Mouse (Mus musculus): Measurements from ENCODE around the gene Trhr2.

The Trhr2 gene

GRCm38 (mm10) chr8:122355642-122356606 lies 4.6 kb downstream of the Trhr2 start:
- DNase-seq (ENCODE audit: low read depth): no peak

DNA sequence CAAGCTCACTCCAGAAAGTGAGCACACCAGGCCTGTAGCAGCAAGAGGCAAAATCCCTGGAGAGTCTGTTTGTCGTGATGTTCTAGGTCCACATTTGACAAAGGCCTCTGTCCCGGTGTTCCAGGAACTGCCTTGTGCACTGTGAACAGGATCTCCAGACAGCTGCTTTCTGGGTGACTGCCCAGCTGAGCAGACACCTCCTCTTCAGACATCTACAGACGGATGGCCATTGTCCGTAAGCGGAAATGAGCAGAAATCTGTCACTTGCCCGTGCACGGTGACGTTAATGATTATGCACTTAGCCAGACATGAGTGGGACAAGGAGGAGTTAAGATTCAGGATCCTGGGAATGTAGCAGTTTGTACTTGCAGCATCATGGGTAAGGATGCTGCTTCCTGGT lies 6.4 kb downstream of the Trhr2 start:
- DNase-seq (ENCODE audit: low read depth): no peak

DNA sequence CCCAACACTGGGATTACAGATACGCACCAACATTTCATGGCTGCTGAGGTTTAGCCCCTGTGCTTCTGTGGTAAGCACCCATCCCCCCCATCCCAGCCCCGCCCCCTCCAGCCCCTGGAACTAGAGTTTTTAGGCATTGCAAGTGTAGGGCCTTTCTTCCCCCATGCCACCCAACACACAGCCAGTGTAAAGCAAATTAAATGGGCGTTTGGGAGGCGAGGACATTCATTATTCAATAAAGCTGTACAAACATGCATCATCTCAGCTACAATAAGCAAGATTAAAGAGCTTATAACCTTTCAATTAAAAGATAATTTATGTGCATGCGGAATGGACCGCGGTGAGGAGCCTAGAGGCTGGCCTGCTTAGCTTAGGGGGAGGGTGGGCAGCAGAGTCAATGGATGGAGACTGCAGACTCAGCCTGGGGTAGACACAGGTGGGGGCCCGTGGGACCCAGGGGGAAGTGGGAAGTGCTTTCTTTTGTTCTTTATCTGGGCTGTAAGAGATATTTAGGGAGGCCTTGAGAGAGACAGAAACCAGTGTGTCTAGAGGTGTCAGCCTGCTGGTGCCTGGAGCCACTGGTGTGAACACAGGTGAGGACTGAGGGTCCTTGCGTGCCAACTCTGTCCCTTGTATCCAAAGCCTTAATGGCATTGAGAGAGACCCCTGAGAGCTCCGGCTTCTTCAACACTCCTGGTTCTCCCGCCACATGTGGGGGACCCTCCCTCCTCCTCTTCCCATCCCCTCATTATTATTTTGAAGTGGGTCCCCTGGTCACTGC lies 10.0 kb downstream of the Trhr2 start:
- DNase-seq (ENCODE audit: low read depth): no peak

DNA sequence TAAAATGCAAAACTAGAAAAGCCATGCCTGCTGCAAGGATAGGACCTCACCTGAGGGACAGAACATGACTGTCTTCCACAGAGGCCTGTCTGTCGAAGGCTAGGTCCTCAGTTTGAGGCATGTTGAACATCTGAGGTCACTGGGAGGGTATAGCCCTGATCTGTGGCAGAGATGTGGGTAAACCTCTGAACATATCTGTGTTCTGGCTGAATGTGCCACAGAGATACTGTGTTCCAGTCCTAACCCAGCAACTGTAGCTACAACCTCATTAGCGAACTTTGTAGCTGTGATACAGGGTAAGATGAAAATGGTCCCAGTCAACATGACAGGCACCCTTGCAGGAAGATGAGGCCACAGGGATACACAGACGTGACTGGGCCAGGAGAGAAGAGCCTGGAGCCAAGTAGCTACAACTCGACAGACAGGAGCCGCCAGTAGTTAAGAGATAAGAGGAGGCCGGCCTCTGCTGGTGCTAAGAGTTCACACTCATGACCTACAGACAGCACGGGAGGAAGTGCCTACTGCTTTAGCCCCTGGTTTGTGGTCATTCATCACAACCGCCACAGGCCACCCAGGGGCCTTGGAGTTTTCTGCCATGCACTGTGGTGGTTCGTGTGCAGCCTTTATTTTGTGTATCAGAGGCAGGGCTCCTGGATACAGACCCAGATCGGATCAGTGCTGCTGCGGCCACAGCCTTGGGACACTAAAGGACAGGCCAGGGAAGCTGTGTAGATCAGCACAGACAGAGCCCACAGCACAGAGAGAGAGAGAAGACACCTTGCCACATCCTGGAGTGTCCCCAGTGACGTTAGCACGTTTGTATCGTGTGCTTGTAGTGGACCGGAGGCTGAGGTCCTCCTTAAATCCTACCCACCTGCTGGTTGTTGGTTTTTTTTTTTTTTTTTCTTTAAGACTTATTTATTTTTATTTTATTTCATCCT lies 10.9 kb downstream of the Trhr2 start:
- DNase-seq (ENCODE audit: low read depth): no peak

- DNase-seq (ENCODE audit: low read depth): no peak
Measured at GRCm38 (mm10) chr8:122347811-122348552, 12.6 kb downstream of the Trhr2 start.

DNA sequence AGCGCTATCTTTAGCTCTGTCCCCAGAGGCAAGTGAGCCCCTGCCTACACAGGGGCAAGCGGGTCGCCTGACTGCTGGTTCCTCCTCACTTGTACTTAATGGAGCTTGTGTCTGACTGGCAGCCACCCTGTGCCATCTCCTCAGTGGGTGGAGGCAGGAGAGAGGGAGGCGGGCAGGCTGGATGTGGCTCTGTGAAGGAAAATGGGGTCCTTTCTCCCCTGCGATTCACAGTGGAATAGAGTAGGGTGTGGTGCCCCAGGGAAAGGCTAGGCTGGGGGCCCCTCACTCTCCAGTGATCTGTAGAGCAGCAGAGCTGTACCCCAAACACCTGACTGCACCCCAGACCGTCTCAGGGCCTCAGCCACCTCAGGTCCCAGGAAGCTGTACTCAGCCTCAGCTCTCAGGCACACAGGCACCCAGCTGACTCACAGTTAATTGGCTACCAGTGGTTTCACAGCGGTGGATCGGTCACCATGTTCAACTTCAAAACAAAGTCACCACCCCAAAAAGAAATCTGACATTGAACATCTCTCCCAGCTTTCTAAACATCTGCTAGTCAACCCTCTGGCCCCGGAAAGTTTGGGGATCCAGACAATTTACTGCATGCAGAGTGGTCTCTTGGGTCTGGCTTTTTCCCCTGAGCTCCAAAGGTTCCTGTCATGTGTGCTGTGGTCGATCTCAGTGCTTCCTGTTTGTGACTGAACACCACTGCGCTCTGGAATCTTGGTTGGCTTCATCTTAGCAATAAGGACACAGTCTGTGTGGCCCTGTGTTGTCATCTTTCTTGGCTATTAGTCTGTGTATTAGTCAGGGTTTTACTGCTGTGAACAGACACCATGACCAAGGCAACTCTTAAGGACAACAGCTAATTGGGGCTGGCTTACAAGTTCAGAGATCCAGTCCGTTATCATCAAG lies 15.1 kb downstream of the Trhr2 start:
- DNase-seq (ENCODE audit: low read depth): no peak

- no peak for DNase-seq (ENCODE audit: low read depth)
Measured at GRCm38 (mm10) chr8:122344219-122344618, 16.3 kb downstream of the Trhr2 start.

- DNase-seq (ENCODE audit: low read depth): peak; percentile 55
Measured at GRCm38 (mm10) chr8:122343758-122344157, 16.8 kb downstream of the Trhr2 start.

DNA sequence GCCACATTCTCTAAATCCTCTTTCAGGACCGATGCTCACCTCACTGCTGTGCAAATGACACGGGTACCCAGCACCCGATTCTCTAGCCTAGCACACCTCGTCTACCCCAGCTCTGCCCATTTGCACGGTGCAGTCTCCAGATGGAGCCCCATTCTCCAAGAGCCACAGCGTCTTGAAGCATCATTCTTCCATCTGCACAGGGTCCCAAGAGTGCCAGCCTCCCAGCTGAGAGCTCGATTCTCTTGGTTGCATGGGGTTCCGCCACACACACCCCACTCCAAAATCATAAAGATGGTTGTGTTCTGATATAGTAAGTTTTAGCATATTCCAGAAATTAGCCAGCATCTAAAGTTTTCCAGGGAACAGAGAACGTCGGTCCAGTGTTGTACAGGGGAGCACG lies 17.2 kb downstream of the Trhr2 start:
- DNase-seq (ENCODE audit: low read depth): no peak

GRCm38 (mm10) chr8:122342806-122343209 lies 17.7 kb downstream of the Trhr2 start:
- DNase-seq (ENCODE audit: low read depth): peak; percentile 52

GRCm38 (mm10) chr8:122342362-122342761 lies 18.2 kb downstream of the Trhr2 start:
- DNase-seq (ENCODE audit: low read depth): no peak

DNA sequence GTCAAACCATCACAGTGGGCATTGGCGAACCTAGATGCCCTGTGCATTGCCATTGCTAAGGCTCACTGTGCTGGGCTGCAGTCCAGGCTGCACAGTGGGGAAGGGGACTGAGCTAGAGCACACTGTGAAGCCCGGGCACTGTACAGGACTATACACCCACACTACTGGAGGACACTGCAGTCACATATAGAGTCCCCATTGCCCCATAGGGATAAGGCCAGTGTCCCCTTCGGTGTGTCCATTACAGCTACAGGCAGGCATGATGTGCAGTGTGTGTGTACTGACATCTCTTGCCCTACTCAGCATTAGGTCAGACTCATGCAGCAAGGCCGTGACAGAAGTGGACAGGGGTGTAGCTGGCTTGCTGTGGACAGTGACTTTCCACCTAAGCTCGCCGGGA lies 18.8 kb downstream of the Trhr2 start:
- DNase-seq (ENCODE audit: low read depth): no peak

GRCm38 (mm10) chr8:122340761-122341160 lies 19.8 kb downstream of the Trhr2 start:
- DNase-seq (ENCODE audit: low read depth): no peak

DNA sequence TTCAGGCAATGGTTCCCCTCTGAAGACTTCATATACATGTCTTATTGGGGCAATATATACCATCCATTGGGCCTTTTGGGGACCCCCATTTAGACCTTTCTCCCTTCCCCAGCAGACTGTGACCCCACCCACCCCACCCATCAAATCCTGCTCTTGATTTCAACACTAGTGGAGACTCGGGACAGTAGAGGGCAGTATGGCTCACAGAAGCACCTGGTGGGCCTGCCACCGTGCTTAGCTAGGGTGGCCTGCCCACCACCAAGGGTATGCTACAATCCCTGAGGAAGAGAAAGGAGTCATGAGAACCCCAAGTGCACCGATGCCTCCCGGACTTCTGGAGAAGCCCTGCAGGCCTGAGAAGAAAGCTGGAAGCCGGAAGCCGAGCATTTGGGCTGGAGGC lies 21.7 kb downstream of the Trhr2 start:
- no peak for DNase-seq (ENCODE audit: low read depth)

DNA sequence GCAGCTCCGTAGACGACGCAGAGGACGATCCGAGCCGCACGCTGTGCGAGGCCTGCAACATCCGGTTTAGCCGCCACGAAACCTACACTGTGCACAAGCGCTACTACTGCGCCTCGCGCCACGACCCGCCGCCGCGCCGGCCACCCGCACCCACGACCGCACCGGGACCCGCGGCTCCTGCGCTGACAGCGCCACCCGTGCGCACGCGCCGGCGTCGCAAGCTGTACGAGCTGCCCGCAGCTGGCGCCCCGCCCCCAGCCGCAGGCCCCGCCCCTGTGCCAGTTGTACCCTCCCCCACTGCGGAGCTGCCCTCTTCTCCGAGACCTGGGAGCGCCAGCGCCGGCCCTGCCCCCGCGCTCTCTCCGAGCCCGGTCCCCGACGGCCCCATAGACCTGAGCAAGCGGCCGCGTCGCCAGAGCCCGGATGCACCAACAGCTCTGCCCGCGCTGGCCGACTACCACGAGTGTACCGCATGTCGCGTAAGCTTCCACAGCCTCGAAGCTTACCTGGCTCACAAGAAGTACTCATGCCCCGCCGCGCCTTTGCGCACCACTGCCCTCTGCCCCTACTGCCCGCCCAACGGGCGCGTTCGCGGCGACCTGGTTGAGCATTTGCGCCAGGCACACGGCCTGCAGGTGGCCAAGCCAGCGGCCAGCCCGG lies 24.2 kb downstream of the Trhr2 start:
- no peak for DNase-seq (ENCODE audit: low read depth)

- DNase-seq (ENCODE audit: low read depth): no peak
Measured at GRCm38 (mm10) chr8:122335638-122336250, 24.8 kb downstream of the Trhr2 start.

DNA sequence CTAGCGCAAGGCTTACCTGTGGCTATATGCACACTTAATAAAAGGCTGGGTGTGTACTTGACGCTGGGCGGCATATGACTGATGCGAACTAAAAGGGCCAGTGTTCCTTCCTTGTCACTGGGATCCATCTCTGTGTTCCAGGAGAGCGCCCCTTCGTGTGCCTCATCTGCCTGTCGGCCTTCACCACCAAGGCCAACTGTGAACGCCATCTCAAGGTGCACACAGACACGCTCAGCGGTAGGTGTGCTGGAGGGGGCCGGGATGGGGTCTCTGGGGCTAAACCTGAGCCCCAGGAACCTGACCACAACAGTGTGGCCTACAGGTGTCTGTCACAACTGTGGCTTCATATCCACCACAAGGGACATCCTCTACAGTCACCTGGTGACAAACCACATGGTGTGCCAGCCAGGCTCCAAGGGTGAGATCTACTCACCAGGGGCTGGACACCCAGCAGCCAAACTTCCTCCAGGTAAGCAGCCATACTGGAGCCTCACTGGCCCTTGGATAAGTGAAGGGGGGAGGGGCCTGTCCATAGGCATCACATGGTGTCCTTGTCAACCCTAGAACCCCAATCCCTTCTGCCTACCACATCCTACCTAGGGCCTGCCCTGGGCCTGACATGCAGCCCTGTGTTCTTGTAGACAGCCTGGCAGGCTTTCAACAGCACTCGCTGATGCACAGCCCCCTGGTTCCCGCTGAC lies 25.6 kb downstream of the Trhr2 start:
- no peak for DNase-seq (ENCODE audit: low read depth)

DNA sequence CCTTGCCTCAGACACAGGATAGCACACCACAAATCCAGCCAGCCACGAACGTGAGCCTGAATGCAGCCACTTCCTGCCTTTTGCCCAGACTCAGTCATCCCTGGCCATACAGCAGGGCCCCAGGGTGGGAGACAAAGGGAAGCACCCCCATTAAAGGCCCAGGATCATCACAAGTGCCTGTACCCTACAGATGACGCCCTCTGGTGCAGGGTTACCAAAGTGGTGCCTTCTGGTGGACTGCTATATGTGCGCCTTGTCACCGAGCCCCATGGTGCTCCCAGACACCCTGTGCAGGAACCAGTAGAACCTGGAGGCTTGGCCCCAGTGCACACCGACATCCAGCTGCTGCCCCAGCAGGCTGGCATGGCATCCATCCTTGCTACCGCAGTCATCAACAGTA lies 27.0 kb downstream of the Trhr2 start:
- no peak for DNase-seq (ENCODE audit: low read depth)
